Comparison of ENCODE assay signal across 8 mouse cellular contexts in the genomic region with DNA sequence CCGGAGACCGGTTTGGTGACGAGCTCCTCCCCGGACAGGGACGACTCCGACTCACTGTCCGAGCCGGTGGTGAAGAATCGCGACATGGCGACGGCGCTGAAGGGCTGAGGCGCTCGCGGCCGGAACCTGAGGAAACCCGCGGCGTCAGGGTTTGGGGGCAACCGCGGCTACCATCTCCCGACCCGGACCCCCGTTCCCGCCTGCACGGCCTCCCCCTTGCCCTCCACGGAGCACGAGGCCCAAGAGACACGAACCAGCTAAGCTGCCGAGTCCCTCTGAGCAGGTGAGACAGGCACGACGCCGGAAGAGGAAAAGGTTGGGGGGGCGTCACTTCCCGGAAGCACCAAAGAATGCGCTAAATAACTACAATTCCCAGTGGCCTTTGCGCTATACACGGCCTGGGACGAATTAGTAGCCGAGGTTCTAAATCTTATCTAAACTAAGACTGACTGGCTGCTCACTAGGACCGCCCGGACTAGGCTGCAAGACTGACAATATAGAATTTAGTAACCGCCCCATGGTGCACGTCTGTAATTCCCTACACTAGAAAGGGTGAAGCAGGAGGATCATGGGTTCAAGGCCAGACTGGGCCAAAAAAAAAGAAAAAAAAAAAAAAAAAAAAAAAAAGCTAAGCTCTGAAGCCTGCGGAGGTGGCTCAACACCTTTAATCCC. TPM values are rescaled to one million over a fixed set of nuclear protein-coding genes. Genes with fewer than 3 reads are reported as not detected.
DNase-seq lines count a peak whose midpoint lies in the region; ATAC-seq lines count a peak whose summit lies in the region.

A gene (minus strand): TSS at position 318 of the 672 bp plus-strand sequence.

- peaks cover 6% of the 10 kb centered on the region for H3K4me1 ChIP-seq in lung, embryonic 16.5 days (replicated peaks; ENCODE audit: control insufficient read depth, insufficient read depth, low read length)

- peaks cover 27% of the 10 kb centered on the region for H3K36me3 ChIP-seq in lung, embryonic 16.5 days (ENCODE audit: control insufficient read depth, insufficient read depth, low read length)

- WGBS in lung, embryonic 16.5 days = under 1% methylated on average over 46 of the region's 46 CpGs

- peak within 1 kb of the TSS; percentile 81 for H3K4me2 ChIP-seq in lung, embryonic 16.5 days (ENCODE audit: low read depth, low read length)

- peak; percentile 94 for DNase-seq in MN1 (ENCODE audit: low spot score)
- peak; percentile 84 for DNase-seq in cerebellum, adult 8-10 months
- DNase-seq in forelimb bud, embryonic 11.5 days (ENCODE audit: low read depth, low spot score) = peak; percentile 90
- DNase-seq in layer of hippocampus, adult 9-10 months (ENCODE audit: low spot score) = peak; percentile 83
- peak; percentile 55 for DNase-seq in ovary, postnatal 10 days (ENCODE audit: low spot score)
- peak; percentile 64 to 79 for DNase-seq in thymus, postnatal 10 days (ENCODE audit: low spot score in 2 of 2)

- H3K4me3 ChIP-seq in lung, embryonic 16.5 days (ENCODE audit: low read length) = peak within 1 kb of the TSS; percentile 99

- H3K27me3 ChIP-seq in lung, embryonic 16.5 days (ENCODE audit: control insufficient read depth, insufficient read depth, low read depth, low read length) = no peaks in the 10 kb centered on the region

- peak within 1 kb of the TSS; percentile 88 for H3K27ac ChIP-seq in lung, embryonic 16.5 days (ENCODE audit: low read length)

- peak; percentile 89 to 91 for ATAC-seq in hematopoietic stem cell, adult 5-6 weeks (replicated peaks in 1 of 2; ENCODE audit: insufficient read depth in 1 of 2, low FRiP score in 2 of 2, low TSS enrichment in 1 of 2, low read depth in 1 of 2, poor library complexity in 2 of 2, severe bottlenecking in 2 of 2)
- ATAC-seq in lung, embryonic 16.5 days (ENCODE audit: low read depth) = peak; percentile 98

- no peaks in the 10 kb centered on the region for H3K9me3 ChIP-seq in lung, embryonic 16.5 days (ENCODE audit: control insufficient read depth, low read length)

- peak within 1 kb of the TSS; percentile 93 for H3K9ac ChIP-seq in lung, embryonic 16.5 days (ENCODE audit: low read length)

RNA-seq across cellular contexts. Expression of the gene that starts here (rescaled TPM):
- 187 and 207 TPM in 2 replicates for total RNA-seq in hematopoietic stem cell, adult 5-6 weeks (2017)
- 181 and 187 TPM in 2 replicates for polyA plus RNA-seq in lung, embryonic 16.5 days (2015; fragmentation: Nextera tagmentation; extraction: Ambion mirVana)

Comparison
In these comparisons a context has a peak if more than half of its experiments do, and no peak if none do; other contexts are left out.
1. Peak in every context shown above with its lines: DNase-seq, ATAC-seq, H3K4me3 ChIP-seq and H3K27ac ChIP-seq.